Mouse (Mus musculus): Measurements from ENCODE around the gene Hpcal1.

DNA sequence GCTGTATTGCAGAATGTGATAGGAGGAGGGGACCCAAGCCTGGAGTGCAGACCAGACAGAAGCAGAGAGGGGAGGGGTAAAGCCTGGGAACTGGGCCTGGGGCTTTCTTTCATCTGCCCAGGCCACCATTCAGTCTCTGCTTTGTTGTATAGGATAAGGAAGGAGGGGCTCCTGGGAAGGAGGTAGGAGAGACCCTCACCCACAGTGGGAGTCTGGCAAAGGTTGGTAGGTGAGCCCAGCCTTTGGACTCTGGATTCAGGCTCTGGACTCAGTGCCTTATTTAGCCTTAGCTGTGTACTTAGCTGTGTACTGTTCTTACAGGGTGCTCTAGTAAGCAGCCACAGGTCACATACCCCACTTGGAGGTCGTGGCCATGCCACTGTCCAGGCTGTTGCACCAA lies 8.8 kb downstream of the Hpcal1 start:
- no peak for TF ChIP-seq POLR2A (IDR thresholded peaks at IDR 0.05; ENCODE audit: insufficient read depth, low read length)
- TF ChIP-seq CTCF (IDR thresholded peaks at IDR 0.05; ENCODE audit: low read depth, low read length), result no peak
- TF ChIP-seq EP300 (IDR thresholded peaks at IDR 0.05; ENCODE audit: insufficient read depth, low read depth, low read length), result no peak
